Mouse (Mus musculus) intestine, embryonic 16.5 days (tissue): Measurements from ENCODE around the gene Ces2c. TPM values are rescaled to one million over a fixed set of nuclear protein-coding genes. Genes with fewer than 3 reads are reported as not detected.

Experiments
- ATAC-seq: fragments of 200-750 bp; cut with Nextera tagmentation; 2 replicates; pipeline ENCODE4 v1.8.0; 2017; ENCODE audit warnings: moderate TSS enrichment, moderate library complexity
- H3K27ac ChIP-seq: fragments of 300-500 bp; sonication (generic); 2 replicates; pipeline ENCODE4 v1.5.1; 2014; ENCODE audit warnings: mild to moderate bottlenecking, low read length
- H3K27me3 ChIP-seq: fragments of 300-500 bp; sonication (generic); replicated peaks from 2 replicates; pipeline ENCODE4 v1.6.1; 2014; ENCODE audit warnings: low read length, control low read depth, mixed read lengths; ENCODE audit not compliant: control insufficient read depth, insufficient read depth
- H3K36me3 ChIP-seq: fragments of 300-500 bp; sonication (generic); 2 replicates; pipeline ENCODE4 v1.6.1; 2014; ENCODE audit warnings: low read length, control low read depth; ENCODE audit not compliant: control insufficient read depth, insufficient read depth
- H3K4me1 ChIP-seq: fragments of 300-500 bp; sonication (generic); 2 replicates; pipeline ENCODE4 v1.6.1; 2014; ENCODE audit warnings: low read length, control low read depth, mixed read lengths; ENCODE audit not compliant: control insufficient read depth, insufficient read depth
- H3K4me2 ChIP-seq: fragments of 300-500 bp; sonication (generic); 2 replicates; pipeline ENCODE4 v1.6.1; 2014; ENCODE audit warnings: low read depth, low read length, control low read depth
- H3K4me3 ChIP-seq: fragments of 300-500 bp; sonication (generic); 2 replicates; pipeline ENCODE4 v1.5.1; 2014; ENCODE audit warnings: mild to moderate bottlenecking, low read length
- H3K9ac ChIP-seq: fragments of 300-500 bp; sonication (generic); 2 replicates; pipeline ENCODE4 v1.6.1; 2014; ENCODE audit warnings: low read depth, low read length
- H3K9me3 ChIP-seq: fragments of 300-500 bp; sonication (generic); 2 replicates; pipeline ENCODE4 v1.6.1; 2016; ENCODE audit warnings: low read length, control low read depth; ENCODE audit not compliant: control insufficient read depth
- WGBS: fragments of 180-500 bp; shearing (Covaris S2); extraction: QIAGEN DNeasy Blood & Tissue Kit; methylation state at CpG from one replicate; pipeline ENCODE4 v1.1.7; 2014; 5-methylcytosine and 5-hydroxymethylcytosine counted together
- polyA plus RNA-seq: library from polyadenylated mRNA; unstranded; fragments of >200 nt; fragmentation: Nextera tagmentation; extraction: Ambion mirVana; gene quantifications from 2 replicates; pipeline ENCODE4 v1.2.1, GENCODE M21; 2015

Gene Ces2c
- polyA plus RNA-seq = 2.5 and 2.7 TPM in 2 replicates

- Histone ChIP-seq H3K9me3 (no peaks in the 10 kb centered on the region), H3K4me1 (peaks cover 4% of the 10 kb centered on the region; the same call in 1 of the 2 replicates), H3K9ac (no peak within 1 kb of the TSS), H3K36me3 (no peaks in the 10 kb centered on the region), H3K4me3 (no peak within 1 kb of the TSS), H3K27me3 (no peaks in the 10 kb centered on the region), H3K27ac (no peak within 1 kb of the TSS), H3K4me2 (no peak within 1 kb of the TSS)
- ATAC-seq = peak; percentile 94
- 72% methylated on average over 3 of the region's 3 CpGs for WGBS
These were observed at the start of gene Ces2c for GRCm38 (mm10) chr8:104846831-104847230. Gene Ces2c (plus strand): TSS chr8:104847068.

GRCm38 (mm10) chr8:104799385-104799784 is 47.5 kb upstream of the Ces2c start:
- H3K9ac ChIP-seq = no peak overlapping the region
- 86% methylated on average over 1 of the region's 1 CpGs for WGBS
- H3K4me1 ChIP-seq = no peaks in the 10 kb centered on the region
- H3K27me3 ChIP-seq = no peaks in the 10 kb centered on the region
- no peak overlapping the region for H3K27ac ChIP-seq
- no peak overlapping the region for H3K4me3 ChIP-seq
- H3K9me3 ChIP-seq = no peaks in the 10 kb centered on the region
- ATAC-seq = no peak
- no peaks in the 10 kb centered on the region for H3K36me3 ChIP-seq
- no peak overlapping the region for H3K4me2 ChIP-seq

GRCm38 (mm10) chr8:104806127-104806526 is 40.7 kb upstream of the Ces2c start:
- WGBS = 59% methylated on average over 2 of the region's 2 CpGs
- H3K9me3 ChIP-seq = no peaks in the 10 kb centered on the region
- H3K36me3 ChIP-seq = no peaks in the 10 kb centered on the region
- H3K9ac ChIP-seq = no peak overlapping the region
- H3K27me3 ChIP-seq = no peaks in the 10 kb centered on the region
- ATAC-seq = no peak
- peaks cover 7% of the 10 kb centered on the region; the same call in 1 of the 2 replicates for H3K4me1 ChIP-seq
- H3K4me2 ChIP-seq = no peak overlapping the region
- H3K4me3 ChIP-seq = no peak overlapping the region
- no peak overlapping the region for H3K27ac ChIP-seq

GRCm38 (mm10) chr8:104808542-104809413 is 38.1 kb upstream of the Ces2c start:
- peaks cover 7% of the 10 kb centered on the region; the same call in 1 of the 2 replicates for H3K4me1 ChIP-seq
- no peak overlapping the region for H3K4me3 ChIP-seq
- H3K4me2 ChIP-seq = no peak overlapping the region
- no peaks in the 10 kb centered on the region for H3K9me3 ChIP-seq
- H3K36me3 ChIP-seq = no peaks in the 10 kb centered on the region
- WGBS = 69% methylated on average over 7 of the region's 7 CpGs
- H3K9ac ChIP-seq = no peak overlapping the region
- H3K27ac ChIP-seq = no peak overlapping the region
- H3K27me3 ChIP-seq = no peaks in the 10 kb centered on the region
- ATAC-seq = peak; percentile 79

- 66% methylated on average over 3 of the region's 3 CpGs for WGBS
- ATAC-seq = peak; percentile 82
- Histone ChIP-seq H3K4me1 (peaks cover 7% of the 10 kb centered on the region; the same call in 1 of the 2 replicates), H3K4me3 (no peak overlapping the region), H3K9ac (no peak overlapping the region), H3K4me2 (no peak overlapping the region), H3K27me3 (no peaks in the 10 kb centered on the region), H3K9me3 (no peaks in the 10 kb centered on the region), H3K27ac (no peak overlapping the region), H3K36me3 (no peaks in the 10 kb centered on the region)
These were observed 37.4 kb upstream of the Ces2c start for GRCm38 (mm10) chr8:104809436-104809835.

- H3K36me3 ChIP-seq = no peaks in the 10 kb centered on the region
- no peaks in the 10 kb centered on the region for H3K9me3 ChIP-seq
- WGBS = 71% methylated on average over 1 of the region's 1 CpGs
- H3K9ac ChIP-seq = no peak overlapping the region
- no peak for ATAC-seq
- no peak overlapping the region for H3K4me3 ChIP-seq
- H3K4me1 ChIP-seq = no peaks in the 10 kb centered on the region
- no peaks in the 10 kb centered on the region for H3K27me3 ChIP-seq
- no peak overlapping the region for H3K27ac ChIP-seq
- H3K4me2 ChIP-seq = no peak overlapping the region
These were observed 20.0 kb upstream of the Ces2c start for GRCm38 (mm10) chr8:104826912-104827311.

GRCm38 (mm10) chr8:104828221-104828620 is 18.6 kb upstream of the Ces2c start:
- 67% methylated on average over 3 of the region's 3 CpGs for WGBS
- Histone ChIP-seq H3K4me3 (no peak overlapping the region), H3K4me1 (no peaks in the 10 kb centered on the region), H3K27me3 (no peaks in the 10 kb centered on the region), H3K4me2 (no peak overlapping the region), H3K36me3 (no peaks in the 10 kb centered on the region), H3K27ac (no peak overlapping the region), H3K9ac (no peak overlapping the region), H3K9me3 (no peaks in the 10 kb centered on the region)
- peak; percentile 77 for ATAC-seq

- no peak for ATAC-seq
- Histone ChIP-seq H3K4me2 (no peak within 1 kb of the TSS), H3K4me1 (no peaks in the 10 kb centered on the region), H3K9ac (no peak within 1 kb of the TSS), H3K27ac (no peak within 1 kb of the TSS), H3K27me3 (no peaks in the 10 kb centered on the region), H3K9me3 (no peaks in the 10 kb centered on the region), H3K4me3 (no peak within 1 kb of the TSS), H3K36me3 (no peaks in the 10 kb centered on the region)
- 50% methylated on average over 5 of the region's 5 CpGs for WGBS
These were observed 15.4 kb upstream of the Ces2c start, which contains the start of gene Ces2b for GRCm38 (mm10) chr8:104831440-104831839. Gene Ces2b (plus strand): TSS chr8:104831572.

- H3K27ac ChIP-seq = no peak overlapping the region
- H3K4me3 ChIP-seq = no peak overlapping the region
- no peaks in the 10 kb centered on the region for H3K27me3 ChIP-seq
- no peaks in the 10 kb centered on the region for H3K9me3 ChIP-seq
- H3K9ac ChIP-seq = no peak overlapping the region
- peaks cover 2% of the 10 kb centered on the region; the same call in 1 of the 2 replicates for H3K4me1 ChIP-seq
- no peak overlapping the region for H3K4me2 ChIP-seq
- 67% methylated on average over 3 of the region's 3 CpGs for WGBS
- H3K36me3 ChIP-seq = no peaks in the 10 kb centered on the region
- ATAC-seq = peak; percentile 93
These were observed 5.3 kb upstream of the Ces2c start for GRCm38 (mm10) chr8:104841360-104842078.
